Mouse (Mus musculus) NIH3T3 (cell line): ENCODE data around the gene Fermt1.

ENCODE experiments used
- DNase-seq: peaks from one replicate; pipeline ENCODE4 v3.0.0-alpha.2; 2012; ENCODE audit warnings: low read depth

The Fermt1 gene

DNA sequence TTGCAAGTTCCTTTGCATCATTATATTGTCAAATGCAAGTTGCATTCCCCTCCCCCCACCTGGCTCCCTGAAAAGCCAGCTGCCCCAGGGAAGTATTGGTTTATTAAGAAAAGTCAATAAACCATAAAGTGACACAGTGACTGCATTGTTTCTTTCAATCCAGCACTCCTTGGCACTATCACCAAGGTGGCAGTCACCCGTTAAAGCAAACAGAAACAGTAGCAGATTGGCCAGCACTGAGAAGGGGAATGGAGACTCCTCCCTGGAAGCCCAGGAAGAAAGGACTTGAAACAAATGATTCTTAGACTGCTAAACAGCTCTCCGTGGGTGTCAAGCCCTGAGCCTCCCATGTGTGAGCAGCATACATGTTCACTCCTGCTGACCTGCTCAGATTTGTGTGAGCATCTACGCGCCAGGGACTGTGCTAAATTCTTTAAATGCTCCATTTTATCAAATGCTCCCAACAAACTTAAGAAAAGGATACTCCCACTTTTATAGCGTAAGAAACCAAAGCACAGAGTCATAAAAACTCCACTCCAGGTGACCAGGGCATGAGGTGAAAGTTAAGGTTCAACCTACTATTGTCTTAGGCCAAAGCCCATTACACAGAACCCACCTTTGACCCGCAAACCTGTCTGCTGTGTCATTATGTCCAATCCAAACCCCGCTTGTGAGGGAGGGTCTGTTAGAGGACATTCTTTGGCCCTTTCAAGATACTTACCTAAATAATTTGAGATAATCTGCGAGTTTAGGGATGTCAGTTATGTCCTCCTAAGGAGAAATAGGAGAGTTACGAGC is 23.4 kb downstream of the Fermt1 start:
- DNase-seq, result no peak

DNA sequence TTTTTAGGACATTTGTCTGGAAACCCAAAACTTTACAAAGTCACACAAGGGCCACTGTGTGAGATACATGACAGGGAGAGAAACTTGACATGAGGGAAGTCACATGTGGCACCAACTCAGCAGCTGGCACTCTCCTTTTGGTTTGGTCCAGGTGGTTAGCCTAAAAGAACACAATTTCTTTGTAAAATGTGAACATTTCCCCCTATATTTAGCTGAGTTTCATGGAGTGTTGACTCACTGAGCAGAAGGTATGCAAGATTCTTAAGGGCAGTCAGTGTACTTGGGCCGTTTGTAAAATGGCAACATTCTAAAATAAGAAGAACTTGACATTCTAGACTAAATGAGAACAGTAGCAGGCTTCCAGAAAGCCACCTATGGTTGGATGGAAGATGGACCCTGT is 30.9 kb downstream of the Fermt1 start:
- DNase-seq, result no peak

GRCm38 (mm10) chr2:132906763-132907162 is 38.9 kb downstream of the Fermt1 start:
- DNase-seq, result peak; percentile 60

DNA sequence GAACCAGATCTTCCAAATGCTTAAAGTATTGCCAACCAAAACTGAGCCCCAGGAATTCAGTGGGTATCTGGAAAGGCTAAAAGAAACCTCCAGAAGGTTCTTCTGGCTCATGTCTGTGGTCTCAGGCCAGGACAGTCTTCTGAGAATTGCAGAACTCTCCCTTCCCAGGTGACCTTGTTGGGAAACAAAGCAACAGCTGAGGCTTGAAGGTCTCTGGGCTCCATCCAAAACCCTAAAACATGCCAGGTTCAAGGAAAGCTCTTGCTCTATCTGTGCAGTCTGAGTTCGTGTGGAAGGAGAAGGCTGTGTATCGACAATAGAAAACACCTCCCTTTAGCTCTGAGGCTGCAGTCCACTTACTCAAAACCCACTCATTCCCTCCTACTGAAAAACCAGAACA is 40.7 kb downstream of the Fermt1 start:
- DNase-seq, result no peak

- peak; percentile 82 for DNase-seq
These were observed 42.2 kb downstream of the Fermt1 start for GRCm38 (mm10) chr2:132903498-132903897.

DNA sequence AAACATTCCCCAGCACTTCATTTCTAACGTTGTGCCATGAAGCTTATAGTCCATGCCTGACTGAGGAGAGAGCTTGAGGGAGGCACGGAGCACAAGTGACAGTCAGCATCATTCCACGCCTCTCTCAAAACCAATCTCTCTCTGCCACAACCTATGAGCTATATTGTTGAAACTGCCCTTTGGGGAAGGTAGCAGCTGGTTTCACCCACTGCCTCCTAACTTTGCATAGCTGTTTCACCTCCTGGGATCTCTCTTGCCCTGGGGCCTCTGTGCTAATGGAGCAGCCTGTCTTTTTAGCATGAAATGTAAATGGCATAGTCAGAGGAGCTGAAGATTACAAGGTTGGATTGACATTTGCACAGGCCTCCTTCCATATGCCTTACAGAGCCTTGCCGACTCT is 43.6 kb downstream of the Fermt1 start:
- no peak for DNase-seq

DNA sequence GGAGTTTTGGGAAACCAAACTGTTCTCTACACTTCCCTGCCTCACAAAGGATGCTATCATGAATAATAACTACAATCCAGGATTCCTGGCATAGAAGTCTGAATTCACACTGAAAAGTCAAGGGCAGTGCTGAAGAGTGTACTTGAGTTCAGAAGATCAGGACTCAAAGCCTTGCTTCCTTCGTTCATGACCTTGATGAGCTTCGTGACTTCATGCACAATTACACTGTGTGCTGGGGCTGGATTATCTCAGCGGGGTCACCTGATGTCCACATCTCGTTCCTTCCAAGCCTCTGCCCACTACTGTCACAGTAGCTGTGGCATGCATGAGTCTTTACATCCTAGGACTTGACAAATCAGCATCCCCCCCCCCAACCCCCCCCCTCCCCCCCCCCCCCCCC is 44.1 kb downstream of the Fermt1 start:
- DNase-seq, result no peak

DNA sequence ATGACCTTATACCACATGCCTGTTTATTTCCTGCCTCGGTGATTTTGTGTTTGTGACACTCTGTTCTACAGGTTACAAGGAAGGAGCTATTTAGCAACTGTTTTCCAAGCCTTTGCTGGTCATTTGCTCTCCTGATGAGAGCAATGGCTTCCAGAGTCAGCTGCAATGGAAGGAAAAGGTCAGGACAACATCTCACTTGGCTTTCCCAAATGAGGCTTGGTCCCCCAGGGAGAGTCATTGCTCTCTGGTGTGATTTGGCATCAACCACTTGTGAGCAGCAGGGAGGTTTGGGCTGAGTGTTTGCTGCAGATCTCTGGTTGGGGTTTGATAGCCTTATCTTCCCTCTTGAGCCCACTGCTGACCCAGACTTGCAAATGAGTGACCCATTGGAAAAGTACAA is 45.1 kb downstream of the Fermt1 start:
- no peak for DNase-seq

DNA sequence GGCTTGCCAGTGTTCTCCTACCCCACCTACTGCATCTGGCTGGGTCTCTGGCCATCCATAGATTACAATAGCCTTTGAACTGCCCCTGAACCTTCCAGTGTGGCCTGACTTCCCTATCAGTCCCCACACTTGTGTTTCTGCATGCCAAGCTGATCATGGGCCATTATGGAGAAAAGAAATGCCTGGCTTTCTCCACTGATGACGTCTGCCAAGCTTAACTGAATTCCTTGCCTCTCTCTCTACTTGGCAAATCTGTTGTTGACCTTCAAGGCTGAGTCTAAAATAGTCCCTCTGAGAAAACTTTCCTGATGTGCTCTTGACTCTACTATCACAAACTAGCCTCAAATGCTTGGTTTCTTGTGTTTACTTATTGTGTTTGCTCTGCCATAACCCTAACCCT is 47.5 kb downstream of the Fermt1 start:
- no peak for DNase-seq

- no peak for DNase-seq
These were observed 51.9 kb downstream of the Fermt1 start for GRCm38 (mm10) chr2:132893826-132894225.

- DNase-seq, result no peak
These were observed 60.4 kb downstream of the Fermt1 start for GRCm38 (mm10) chr2:132885312-132885711.

DNA sequence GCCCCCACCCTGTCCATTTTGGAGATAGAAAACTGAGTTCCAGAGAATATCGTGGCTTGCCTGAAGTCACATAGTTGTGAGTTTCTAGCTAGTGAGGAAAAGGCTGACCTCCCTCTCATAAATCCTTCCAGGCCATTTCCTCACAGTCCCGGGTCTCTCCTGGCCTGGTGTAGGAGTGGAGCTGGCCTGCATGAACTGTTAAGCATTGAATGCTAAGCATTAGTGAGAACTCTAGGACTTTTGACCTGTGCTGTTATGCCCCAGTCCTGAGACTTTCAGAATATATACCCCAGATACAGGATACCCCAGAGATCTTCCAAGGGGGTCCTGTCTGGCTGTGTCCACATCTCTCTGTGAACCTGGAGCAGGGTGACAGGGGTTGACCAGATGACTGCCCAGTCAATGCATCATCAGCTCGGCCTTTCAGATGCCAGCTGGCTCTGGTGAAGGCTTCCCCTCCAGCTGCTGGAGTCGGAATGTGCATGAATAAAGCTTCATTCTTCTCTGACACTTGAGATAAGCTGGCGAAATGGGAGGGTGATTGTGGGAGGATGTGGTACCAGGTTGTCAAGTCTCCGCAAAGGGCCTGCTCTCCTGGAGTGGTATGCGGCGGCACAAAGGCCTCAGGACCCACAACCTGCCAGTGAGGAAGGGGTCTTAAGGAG is 61.3 kb downstream of the Fermt1 start:
- DNase-seq, result peak; percentile 18

DNA sequence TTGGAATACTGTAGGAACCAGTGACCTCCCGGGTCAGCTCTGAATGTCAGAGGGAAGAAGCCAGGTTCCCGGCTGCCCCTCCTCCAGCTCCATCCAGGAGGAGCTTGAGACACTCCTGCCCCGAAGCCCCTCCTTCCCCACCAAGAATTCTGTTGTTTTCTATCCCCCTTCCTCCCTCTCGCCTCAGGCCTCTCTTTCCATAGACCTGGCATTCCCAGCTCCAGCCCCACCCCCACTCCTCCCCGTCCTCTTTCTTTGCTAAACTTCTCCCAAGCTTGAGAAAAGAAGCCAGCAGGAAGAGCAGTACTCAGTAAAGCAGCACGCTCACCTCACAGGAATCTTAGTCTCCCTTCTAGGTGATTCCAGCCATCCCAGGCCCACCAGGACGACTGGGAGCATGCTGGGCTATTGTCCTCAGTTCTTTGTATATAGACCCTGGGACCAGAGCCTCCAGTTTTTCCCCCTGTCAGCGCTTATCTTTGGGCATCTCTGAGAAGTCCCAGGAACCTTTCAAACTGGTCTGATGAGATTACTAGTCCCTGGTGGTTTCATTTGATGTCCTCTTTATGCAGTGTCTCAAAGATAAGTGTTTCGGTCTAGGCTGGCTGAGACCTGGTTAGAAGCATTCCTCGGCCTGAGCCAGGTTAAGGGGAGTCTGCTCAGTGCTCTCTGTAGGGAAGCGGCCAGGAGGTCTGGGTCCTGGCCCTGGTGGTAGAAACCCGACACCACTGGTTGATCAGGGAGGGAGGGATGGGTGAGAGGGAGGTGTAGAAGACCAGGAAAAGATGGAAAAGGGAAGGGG is 64.7 kb downstream of the Fermt1 start, which contains the start of gene Lrrn4:
TSS of gene Lrrn4 (minus strand) at position 48 of the 802 bp plus-strand sequence.
- DNase-seq, result no peak

GRCm38 (mm10) chr2:132879261-132880044 is 66.3 kb downstream of the Fermt1 start:
- no peak for DNase-seq

GRCm38 (mm10) chr2:132876991-132877390 is 68.7 kb downstream of the Fermt1 start:
- no peak for DNase-seq

GRCm38 (mm10) chr2:132873657-132874326 is 71.9 kb downstream of the Fermt1 start:
- peak; percentile 13 for DNase-seq

GRCm38 (mm10) chr2:132871663-132872062 is 74.0 kb downstream of the Fermt1 start:
- peak; percentile 36 for DNase-seq

DNA sequence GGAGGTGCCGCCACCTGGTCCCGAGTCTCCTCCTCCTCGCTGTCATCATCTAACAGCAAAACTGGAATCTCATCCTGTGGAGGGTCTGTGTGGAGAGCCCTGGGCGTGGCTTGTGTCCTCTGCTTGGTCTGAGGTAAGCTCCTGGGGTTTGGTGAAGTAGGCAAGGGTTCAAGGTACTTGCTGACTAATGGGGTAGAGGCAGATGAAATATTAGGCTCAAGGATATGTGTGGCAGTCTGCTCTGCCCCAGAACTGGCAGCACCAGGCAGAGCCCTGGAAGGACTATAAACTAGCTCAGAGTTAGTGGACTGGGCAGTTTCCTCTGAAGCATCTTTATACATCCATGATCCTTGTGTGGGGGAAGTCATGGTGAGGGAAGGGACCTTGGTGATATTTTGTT is 75.4 kb downstream of the Fermt1 start:
- no peak for DNase-seq

DNA sequence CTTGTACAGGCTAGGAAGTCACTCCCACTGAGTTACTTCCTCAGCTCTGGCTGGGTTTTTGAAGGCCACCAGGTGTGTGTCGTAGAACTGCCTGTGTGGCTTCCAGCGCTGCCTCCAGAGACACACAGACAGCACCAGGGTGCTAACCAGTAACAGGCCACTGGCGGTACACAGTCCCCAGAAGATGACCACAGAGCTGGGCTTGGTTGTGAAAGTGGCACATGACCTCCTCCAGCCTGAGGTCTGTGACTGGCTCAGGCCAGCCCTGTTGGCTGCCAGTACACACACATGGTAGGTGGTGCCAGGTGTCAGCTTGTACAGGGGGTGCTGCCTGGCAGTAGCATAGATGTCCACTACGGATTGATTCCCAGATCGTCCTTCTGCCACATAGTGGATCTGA is 76.0 kb downstream of the Fermt1 start:
- no peak for DNase-seq

DNA sequence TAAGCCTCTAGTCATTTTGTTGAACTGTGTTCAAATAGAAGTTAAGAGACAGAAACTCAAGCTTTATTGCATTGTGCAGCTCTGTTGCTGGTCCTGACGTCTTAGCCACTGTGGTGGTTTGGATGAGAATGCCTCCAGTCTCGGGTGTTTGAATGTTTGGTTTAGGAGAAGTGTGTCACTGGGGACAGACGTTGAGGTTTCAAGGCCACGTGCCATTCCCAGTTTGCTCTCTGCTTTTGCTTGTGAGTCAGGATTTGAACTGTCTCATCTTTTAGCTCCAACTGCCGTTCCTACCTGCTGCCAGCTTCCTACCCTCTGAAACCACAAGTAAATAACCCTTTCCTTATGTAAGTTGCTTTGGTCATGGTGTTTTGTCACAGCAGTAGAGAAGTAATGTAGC is 78.2 kb downstream of the Fermt1 start:
- no peak for DNase-seq

DNA sequence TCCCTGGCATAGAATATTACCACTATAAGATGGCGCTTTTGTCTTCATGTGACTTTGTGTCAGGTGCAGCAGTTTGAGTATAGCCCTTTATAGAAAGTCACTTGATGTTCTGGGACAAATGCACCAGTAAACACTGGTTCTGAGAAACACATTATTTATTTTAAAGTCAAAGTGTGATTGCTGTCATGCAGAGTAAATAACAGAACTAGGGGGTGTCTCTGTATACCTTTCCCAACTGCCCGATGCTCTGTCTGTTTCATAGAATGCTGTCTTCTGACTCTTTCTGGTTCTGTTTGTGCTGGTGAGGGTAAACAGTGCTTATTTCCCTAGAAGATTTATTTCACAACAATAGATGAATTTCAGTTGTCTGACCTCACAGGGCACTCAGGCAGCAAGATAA is 82.4 kb downstream of the Fermt1 start:
- DNase-seq, result no peak
